Mouse (Mus musculus): ENCODE measurements around the gene Lcn5. TPM values are rescaled to one million over a fixed set of nuclear protein-coding genes. Genes with fewer than 3 reads are reported as not detected.

The Lcn5 gene
- polyA plus RNA-seq, 1 experiment from 2014 or later, result not detected

GRCm38 (mm10) chr2:25652902-25653301 is 4.8 kb upstream of the Lcn5 start, which contains the start of gene Lcn8:
Gene Lcn8, plus strand, starts transcription at chr2:25653120.
- no peak within 1 kb of the TSS for H3K27ac ChIP-seq
- no peak for DNase-seq (ENCODE audit: low spot score)
- no peaks in the 10 kb centered on the region for H3K4me1 ChIP-seq (replicated peaks)
- H3K27me3 ChIP-seq (ENCODE audit: insufficient read depth, poor library complexity, severe bottlenecking), result no peaks in the 10 kb centered on the region
- 77% methylated on average over 2 of the region's 2 CpGs for WGBS
- H3K4me3 ChIP-seq, result no peak within 1 kb of the TSS
- H3K9me3 ChIP-seq, result no peaks in the 10 kb centered on the region
- H3K36me3 ChIP-seq, result no peaks in the 10 kb centered on the region

GRCm38 (mm10) chr2:25654502-25654901 is 3.2 kb upstream of the Lcn5 start:
- H3K9me3 ChIP-seq, result no peaks in the 10 kb centered on the region
- WGBS, result 67% methylated on average over 1 of the region's 1 CpGs
- no peak overlapping the region for H3K4me3 ChIP-seq
- H3K36me3 ChIP-seq, result no peaks in the 10 kb centered on the region
- H3K27me3 ChIP-seq (ENCODE audit: insufficient read depth, poor library complexity, severe bottlenecking), result no peaks in the 10 kb centered on the region
- no peaks in the 10 kb centered on the region for H3K4me1 ChIP-seq (replicated peaks)
- no peak for DNase-seq (ENCODE audit: low spot score)
- no peak overlapping the region for H3K27ac ChIP-seq

- no peaks in the 10 kb centered on the region for H3K9me3 ChIP-seq
- no peak overlapping the region for H3K4me3 ChIP-seq
- no peaks in the 10 kb centered on the region for H3K36me3 ChIP-seq
- no peak for DNase-seq (ENCODE audit: low spot score)
- H3K27ac ChIP-seq, result no peak overlapping the region
- WGBS, result 89% methylated on average over 4 of the region's 4 CpGs
- no peaks in the 10 kb centered on the region for H3K4me1 ChIP-seq (replicated peaks)
- no peaks in the 10 kb centered on the region for H3K27me3 ChIP-seq (ENCODE audit: insufficient read depth, poor library complexity, severe bottlenecking)
These were observed 1.1 kb upstream of the Lcn5 start for GRCm38 (mm10) chr2:25656691-25657090.

GRCm38 (mm10) chr2:25657246-25657645 is 506 bp upstream of the Lcn5 start:
- no peaks in the 10 kb centered on the region for H3K27me3 ChIP-seq (ENCODE audit: insufficient read depth, poor library complexity, severe bottlenecking)
- H3K27ac ChIP-seq, result no peak overlapping the region
- no peaks in the 10 kb centered on the region for H3K4me1 ChIP-seq (replicated peaks)
- DNase-seq (ENCODE audit: low spot score), result no peak
- no peaks in the 10 kb centered on the region for H3K36me3 ChIP-seq
- 86% methylated on average over 4 of the region's 4 CpGs for WGBS
- H3K4me3 ChIP-seq, result no peak overlapping the region
- H3K9me3 ChIP-seq, result no peaks in the 10 kb centered on the region

- no peak overlapping the region for H3K27ac ChIP-seq
- H3K36me3 ChIP-seq, result no peaks in the 10 kb centered on the region
- no peak overlapping the region for H3K4me3 ChIP-seq
- no peaks in the 10 kb centered on the region for H3K4me1 ChIP-seq (replicated peaks)
- WGBS, result 92% methylated on average over 8 of the region's 8 CpGs
- no peak for DNase-seq (ENCODE audit: low spot score)
- no peaks in the 10 kb centered on the region for H3K9me3 ChIP-seq
- H3K27me3 ChIP-seq (ENCODE audit: insufficient read depth, poor library complexity, severe bottlenecking), result no peaks in the 10 kb centered on the region
These were observed 2.5 kb downstream of the Lcn5 start for GRCm38 (mm10) chr2:25660279-25660678.

- no peaks in the 10 kb centered on the region for H3K4me1 ChIP-seq (replicated peaks)
- no peaks in the 10 kb centered on the region for H3K27me3 ChIP-seq (ENCODE audit: insufficient read depth, poor library complexity, severe bottlenecking)
- no peaks in the 10 kb centered on the region for H3K36me3 ChIP-seq
- H3K4me3 ChIP-seq, result no peak overlapping the region
- H3K27ac ChIP-seq, result no peak overlapping the region
- no peak for DNase-seq (ENCODE audit: low spot score)
- no peaks in the 10 kb centered on the region for H3K9me3 ChIP-seq
- 88% methylated on average over 6 of the region's 6 CpGs for WGBS
These were observed 3.7 kb downstream of the Lcn5 start for GRCm38 (mm10) chr2:25661245-25661970.

GRCm38 (mm10) chr2:25663511-25663910 is 5.8 kb downstream of the Lcn5 start:
- 82% methylated on average over 1 of the region's 1 CpGs for WGBS
- Histone ChIP-seq H3K4me3 (no peak overlapping the region), H3K4me1 (replicated peaks) (no peaks in the 10 kb centered on the region), H3K36me3 (no peaks in the 10 kb centered on the region), H3K27ac (no peak overlapping the region), H3K9me3 (no peaks in the 10 kb centered on the region), H3K27me3 (ENCODE audit: insufficient read depth, poor library complexity, severe bottlenecking) (no peaks in the 10 kb centered on the region)
- peak; percentile 57 for DNase-seq (ENCODE audit: low spot score)

GRCm38 (mm10) chr2:25664125-25664524 is 6.4 kb downstream of the Lcn5 start:
- H3K4me3 ChIP-seq, result no peak overlapping the region
- no peak for DNase-seq (ENCODE audit: low spot score)
- no peaks in the 10 kb centered on the region for H3K4me1 ChIP-seq (replicated peaks)
- no peaks in the 10 kb centered on the region for H3K9me3 ChIP-seq
- no peak overlapping the region for H3K27ac ChIP-seq
- WGBS, result 81% methylated on average over 5 of the region's 5 CpGs
- H3K27me3 ChIP-seq (ENCODE audit: insufficient read depth, poor library complexity, severe bottlenecking), result no peaks in the 10 kb centered on the region
- no peaks in the 10 kb centered on the region for H3K36me3 ChIP-seq

- 77% methylated on average over 1 of the region's 1 CpGs for WGBS
- Histone ChIP-seq H3K4me3 (no peak overlapping the region), H3K4me1 (replicated peaks) (no peaks in the 10 kb centered on the region), H3K27ac (no peak overlapping the region), H3K9me3 (no peaks in the 10 kb centered on the region), H3K27me3 (ENCODE audit: insufficient read depth, poor library complexity, severe bottlenecking) (no peaks in the 10 kb centered on the region), H3K36me3 (no peaks in the 10 kb centered on the region)
- no peak for DNase-seq (ENCODE audit: low spot score)
These were observed 8.8 kb downstream of the Lcn5 start for GRCm38 (mm10) chr2:25666516-25666915.

GRCm38 (mm10) chr2:25676486-25676885 is 18.7 kb downstream of the Lcn5 start, which contains the start of gene Lcn6:
Gene Lcn6, plus strand, starts transcription at chr2:25676786.
- H3K36me3 ChIP-seq, result no peaks in the 10 kb centered on the region
- no peaks in the 10 kb centered on the region for H3K4me1 ChIP-seq (replicated peaks)
- WGBS, result 89% methylated on average over 3 of the region's 3 CpGs
- DNase-seq (ENCODE audit: low spot score), result no peak
- H3K27ac ChIP-seq, result no peak within 1 kb of the TSS
- no peaks in the 10 kb centered on the region for H3K27me3 ChIP-seq (ENCODE audit: insufficient read depth, poor library complexity, severe bottlenecking)
- H3K4me3 ChIP-seq, result no peak within 1 kb of the TSS
- no peaks in the 10 kb centered on the region for H3K9me3 ChIP-seq

- no peak for DNase-seq (ENCODE audit: low spot score)
- Histone ChIP-seq H3K9me3 (no peaks in the 10 kb centered on the region), H3K4me3 (no peak overlapping the region), H3K36me3 (no peaks in the 10 kb centered on the region), H3K27ac (no peak overlapping the region), H3K4me1 (replicated peaks) (no peaks in the 10 kb centered on the region), H3K27me3 (ENCODE audit: insufficient read depth, poor library complexity, severe bottlenecking) (no peaks in the 10 kb centered on the region)
- WGBS, result 88% methylated on average over 6 of the region's 6 CpGs
These were observed 21.8 kb downstream of the Lcn5 start for GRCm38 (mm10) chr2:25679559-25679958.

- no peaks in the 10 kb centered on the region for H3K9me3 ChIP-seq
- no peak for DNase-seq (ENCODE audit: low spot score)
- WGBS, result 68% methylated on average over 2 of the region's 2 CpGs
These were observed 24.7 kb downstream of the Lcn5 start, which contains the start of gene Lcn10 for GRCm38 (mm10) chr2:25682426-25682825. Gene Lcn10, plus strand, starts transcription at chr2:25682726.

GRCm38 (mm10) chr2:25686941-25687340 is 29.2 kb downstream of the Lcn5 start:
- no peaks in the 10 kb centered on the region for H3K36me3 ChIP-seq
- no peak for DNase-seq (ENCODE audit: low spot score)
- WGBS, result 73% methylated on average over 4 of the region's 4 CpGs
- H3K9me3 ChIP-seq, result no peaks in the 10 kb centered on the region
- no peaks in the 10 kb centered on the region for H3K27me3 ChIP-seq (ENCODE audit: insufficient read depth, poor library complexity, severe bottlenecking)
- no peak overlapping the region for H3K27ac ChIP-seq
- no peak overlapping the region for H3K4me3 ChIP-seq
- H3K4me1 ChIP-seq (replicated peaks), result no peaks in the 10 kb centered on the region

More at GRCm38 (mm10) chr2:25682426-25682825, 24.7 kb downstream of the Lcn5 start, which contains the start of gene Lcn10:
- H3K4me1 ChIP-seq (replicated peaks), result no peaks in the 10 kb centered on the region
- no peaks in the 10 kb centered on the region for H3K27me3 ChIP-seq (ENCODE audit: insufficient read depth, poor library complexity, severe bottlenecking)
- no peaks in the 10 kb centered on the region for H3K36me3 ChIP-seq
- no peak within 1 kb of the TSS for H3K4me3 ChIP-seq
- no peak within 1 kb of the TSS for H3K27ac ChIP-seq

All from hindbrain, embryonic 10.5 days (tissue).